Mouse (Mus musculus) lung, postnatal 0 days (tissue): ENCODE results near the gene Lrrc45.

Experiments used
- CTCF ChIP-seq: IDR thresholded peaks from 2 replicates; pipeline ENCODE4 v1.5.1; 2016; ENCODE audit warnings: antibody characterized with exemption, mild to moderate bottlenecking
- EP300 ChIP-seq: IDR thresholded peaks from 2 replicates; pipeline ENCODE4 v1.6.1; 2016; ENCODE audit warnings: antibody characterized with exemption, mild to moderate bottlenecking, control low read depth

DNA sequence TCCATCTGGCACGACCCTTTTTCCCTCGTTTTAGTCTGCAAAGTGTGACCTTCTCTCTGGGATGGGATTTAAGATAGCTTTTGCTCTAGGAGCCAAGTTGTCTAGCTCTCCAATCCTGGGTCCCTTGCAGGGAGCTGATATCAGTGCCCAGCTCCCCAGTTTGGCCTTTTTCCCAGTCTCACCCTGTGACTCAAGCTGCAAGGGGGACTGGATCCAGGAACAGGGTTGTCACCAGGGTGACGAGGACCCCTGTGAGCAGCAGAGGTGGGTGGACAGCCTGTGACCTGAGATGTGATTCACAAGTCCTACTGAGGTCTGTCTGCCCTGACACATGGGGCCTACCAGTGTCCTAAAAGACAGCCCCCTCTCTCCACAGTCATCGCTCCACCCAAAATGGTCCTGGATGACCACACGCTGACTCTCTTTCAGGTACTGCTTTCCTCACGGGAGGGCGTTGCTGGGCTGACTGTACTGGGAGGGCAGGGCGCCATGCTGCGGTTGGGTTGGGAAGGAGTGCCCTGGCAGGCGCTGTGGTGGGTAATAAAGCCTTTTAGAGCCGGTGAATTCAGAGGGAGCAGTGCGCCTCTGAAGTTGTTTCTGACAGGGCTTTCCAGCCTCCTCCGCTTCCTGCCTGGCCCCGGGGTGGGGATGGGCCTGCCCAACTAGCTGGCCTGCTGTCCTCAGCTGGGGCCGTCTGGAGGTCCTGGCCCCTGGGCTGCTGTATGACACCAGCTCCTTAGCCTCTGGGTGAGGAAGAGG is 9.8 kb upstream of the Lrrc45 start:
- TF ChIP-seq CTCF (no peak), EP300 (no peak)
